Mouse (Mus musculus): Measurements from ENCODE around the gene Styxl1.

The Styxl1 gene

GRCm38 (mm10) chr5:135793996-135794858 lies 16.0 kb upstream of the Styxl1 start:
- DNase-seq (ENCODE audit: low read depth, low spot score): peak; percentile 78
- Histone ChIP-seq H3K36me3 (ENCODE audit: control insufficient read depth, insufficient read depth, low read length, poor library complexity, severe bottlenecking) (peaks cover 5% of the 10 kb centered on the region), H3K27me3 (ENCODE audit: control insufficient read depth, insufficient read depth, low read length, poor library complexity, severe bottlenecking) (no peaks in the 10 kb centered on the region)

- no peak for DNase-seq (ENCODE audit: low read depth, low spot score)
- no peaks in the 10 kb centered on the region for H3K27me3 ChIP-seq (ENCODE audit: control insufficient read depth, insufficient read depth, low read length, poor library complexity, severe bottlenecking)
- peaks cover 10% of the 10 kb centered on the region for H3K36me3 ChIP-seq (ENCODE audit: control insufficient read depth, insufficient read depth, low read length, poor library complexity, severe bottlenecking)
Measured at GRCm38 (mm10) chr5:135782901-135783300, 4.7 kb upstream of the Styxl1 start.

- Histone ChIP-seq H3K36me3 (ENCODE audit: control insufficient read depth, insufficient read depth, low read length, poor library complexity, severe bottlenecking) (peaks cover 3% of the 10 kb centered on the region), H3K27me3 (ENCODE audit: control insufficient read depth, insufficient read depth, low read length, poor library complexity, severe bottlenecking) (no peaks in the 10 kb centered on the region)
- no peak for DNase-seq (ENCODE audit: low read depth, low spot score)
Measured at GRCm38 (mm10) chr5:135780331-135780730, 2.1 kb upstream of the Styxl1 start.

- DNase-seq (ENCODE audit: low read depth, low spot score): peak; percentile 100
- H3K27me3 ChIP-seq (ENCODE audit: control insufficient read depth, insufficient read depth, low read length, poor library complexity, severe bottlenecking): no peaks in the 10 kb centered on the region
- H3K36me3 ChIP-seq (ENCODE audit: control insufficient read depth, insufficient read depth, low read length, poor library complexity, severe bottlenecking): no peaks in the 10 kb centered on the region
Measured at GRCm38 (mm10) chr5:135778471-135779445, 573 bp upstream of the Styxl1 start, which contains the start of gene Mdh2. TSS of gene Mdh2 (plus strand) at chr5:135778480.

- H3K27me3 ChIP-seq (ENCODE audit: control insufficient read depth, insufficient read depth, low read length, poor library complexity, severe bottlenecking): no peaks in the 10 kb centered on the region
- no peak for DNase-seq (ENCODE audit: low read depth, low spot score)
- no peaks in the 10 kb centered on the region for H3K36me3 ChIP-seq (ENCODE audit: control insufficient read depth, insufficient read depth, low read length, poor library complexity, severe bottlenecking)
Measured at GRCm38 (mm10) chr5:135776546-135776945, 1.6 kb downstream of the Styxl1 start.

GRCm38 (mm10) chr5:135772519-135772918 lies 5.7 kb downstream of the Styxl1 start:
- no peaks in the 10 kb centered on the region for H3K27me3 ChIP-seq (ENCODE audit: control insufficient read depth, insufficient read depth, low read length, poor library complexity, severe bottlenecking)
- no peaks in the 10 kb centered on the region for H3K36me3 ChIP-seq (ENCODE audit: control insufficient read depth, insufficient read depth, low read length, poor library complexity, severe bottlenecking)
- no peak for DNase-seq (ENCODE audit: low read depth, low spot score)

- DNase-seq (ENCODE audit: low read depth, low spot score): no peak
- Histone ChIP-seq H3K36me3 (ENCODE audit: control insufficient read depth, insufficient read depth, low read length, poor library complexity, severe bottlenecking) (no peaks in the 10 kb centered on the region), H3K27me3 (ENCODE audit: control insufficient read depth, insufficient read depth, low read length, poor library complexity, severe bottlenecking) (no peaks in the 10 kb centered on the region)
Measured at GRCm38 (mm10) chr5:135764971-135765370, 13.2 kb downstream of the Styxl1 start.

DNA sequence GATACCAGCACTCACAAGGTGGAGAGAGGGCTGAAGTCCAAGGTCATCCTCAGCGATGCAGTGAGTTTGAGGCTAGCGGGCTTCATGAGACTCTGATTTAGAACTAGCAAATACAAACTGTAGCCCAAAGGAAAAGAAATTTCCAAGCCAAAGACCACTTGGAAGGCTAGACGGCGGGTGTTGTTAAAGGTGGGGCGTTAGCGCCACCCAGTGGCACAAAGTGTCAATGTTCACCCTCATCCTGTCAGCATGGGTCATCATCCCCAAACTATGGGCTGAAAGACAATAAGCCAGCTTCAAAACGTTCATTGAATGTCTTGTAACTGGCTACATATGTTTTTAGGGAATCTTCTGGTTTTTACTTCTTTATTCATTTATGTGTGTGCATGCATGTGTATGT lies 14.7 kb downstream of the Styxl1 start:
- peak; percentile 84 for DNase-seq (ENCODE audit: low read depth, low spot score)
- no peaks in the 10 kb centered on the region for H3K27me3 ChIP-seq (ENCODE audit: control insufficient read depth, insufficient read depth, low read length, poor library complexity, severe bottlenecking)
- H3K36me3 ChIP-seq (ENCODE audit: control insufficient read depth, insufficient read depth, low read length, poor library complexity, severe bottlenecking): no peaks in the 10 kb centered on the region

GRCm38 (mm10) chr5:135761881-135762280 lies 16.3 kb downstream of the Styxl1 start:
- no peaks in the 10 kb centered on the region for H3K36me3 ChIP-seq (ENCODE audit: control insufficient read depth, insufficient read depth, low read length, poor library complexity, severe bottlenecking)
- H3K27me3 ChIP-seq (ENCODE audit: control insufficient read depth, insufficient read depth, low read length, poor library complexity, severe bottlenecking): no peaks in the 10 kb centered on the region
- no peak for DNase-seq (ENCODE audit: low read depth, low spot score)

DNA sequence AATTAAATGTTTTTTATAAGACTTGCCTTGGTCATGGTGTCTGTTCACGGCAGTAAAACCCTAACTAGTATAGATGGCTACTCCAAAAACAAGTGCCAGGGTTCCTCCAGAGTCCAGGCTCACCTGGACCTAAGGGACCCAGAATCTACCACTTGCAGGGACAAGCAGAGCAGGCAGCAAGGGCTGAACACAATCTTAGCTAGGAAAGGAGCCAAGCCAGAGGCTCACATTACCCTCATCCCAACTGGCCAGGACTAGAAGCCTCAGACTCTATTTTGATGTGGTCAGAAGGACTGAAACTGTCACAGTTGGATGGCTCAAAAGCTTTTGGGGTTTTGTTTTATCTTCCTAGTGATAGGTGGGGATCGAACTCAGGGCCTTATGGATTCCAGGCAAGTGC lies 26.6 kb downstream of the Styxl1 start:
- Histone ChIP-seq H3K27me3 (ENCODE audit: control insufficient read depth, insufficient read depth, low read length, poor library complexity, severe bottlenecking) (no peaks in the 10 kb centered on the region), H3K36me3 (ENCODE audit: control insufficient read depth, insufficient read depth, low read length, poor library complexity, severe bottlenecking) (no peaks in the 10 kb centered on the region)
- no peak for DNase-seq (ENCODE audit: low read depth, low spot score)

- Histone ChIP-seq H3K27me3 (ENCODE audit: control insufficient read depth, insufficient read depth, low read length, poor library complexity, severe bottlenecking) (no peaks in the 10 kb centered on the region), H3K36me3 (ENCODE audit: control insufficient read depth, insufficient read depth, low read length, poor library complexity, severe bottlenecking) (no peaks in the 10 kb centered on the region)
- no peak for DNase-seq (ENCODE audit: low read depth, low spot score)
Measured at GRCm38 (mm10) chr5:135751041-135751440, 27.1 kb downstream of the Styxl1 start.

DNA sequence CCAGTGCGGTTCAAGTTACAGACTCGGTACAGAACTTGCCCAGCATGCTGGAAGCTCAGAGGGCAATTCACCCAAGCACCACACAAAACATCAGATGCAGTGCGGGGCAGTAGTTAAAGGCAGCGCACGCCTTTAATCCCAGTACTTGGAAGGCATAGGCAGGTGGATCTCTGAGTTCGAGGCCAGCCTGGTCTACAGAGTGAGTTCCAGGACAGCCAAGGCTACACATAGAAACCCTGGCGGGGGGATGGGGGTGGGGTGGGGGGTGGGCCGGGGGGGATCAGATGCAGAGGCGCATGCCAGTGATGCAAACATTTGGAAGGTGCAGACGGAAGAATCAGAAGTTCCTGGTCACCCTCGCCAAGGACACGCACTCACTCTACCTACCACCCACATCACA lies 33.4 kb downstream of the Styxl1 start:
- H3K36me3 ChIP-seq (ENCODE audit: control insufficient read depth, insufficient read depth, low read length, poor library complexity, severe bottlenecking): no peaks in the 10 kb centered on the region
- no peak for DNase-seq (ENCODE audit: low read depth, low spot score)
- H3K27me3 ChIP-seq (ENCODE audit: control insufficient read depth, insufficient read depth, low read length, poor library complexity, severe bottlenecking): no peaks in the 10 kb centered on the region

DNA sequence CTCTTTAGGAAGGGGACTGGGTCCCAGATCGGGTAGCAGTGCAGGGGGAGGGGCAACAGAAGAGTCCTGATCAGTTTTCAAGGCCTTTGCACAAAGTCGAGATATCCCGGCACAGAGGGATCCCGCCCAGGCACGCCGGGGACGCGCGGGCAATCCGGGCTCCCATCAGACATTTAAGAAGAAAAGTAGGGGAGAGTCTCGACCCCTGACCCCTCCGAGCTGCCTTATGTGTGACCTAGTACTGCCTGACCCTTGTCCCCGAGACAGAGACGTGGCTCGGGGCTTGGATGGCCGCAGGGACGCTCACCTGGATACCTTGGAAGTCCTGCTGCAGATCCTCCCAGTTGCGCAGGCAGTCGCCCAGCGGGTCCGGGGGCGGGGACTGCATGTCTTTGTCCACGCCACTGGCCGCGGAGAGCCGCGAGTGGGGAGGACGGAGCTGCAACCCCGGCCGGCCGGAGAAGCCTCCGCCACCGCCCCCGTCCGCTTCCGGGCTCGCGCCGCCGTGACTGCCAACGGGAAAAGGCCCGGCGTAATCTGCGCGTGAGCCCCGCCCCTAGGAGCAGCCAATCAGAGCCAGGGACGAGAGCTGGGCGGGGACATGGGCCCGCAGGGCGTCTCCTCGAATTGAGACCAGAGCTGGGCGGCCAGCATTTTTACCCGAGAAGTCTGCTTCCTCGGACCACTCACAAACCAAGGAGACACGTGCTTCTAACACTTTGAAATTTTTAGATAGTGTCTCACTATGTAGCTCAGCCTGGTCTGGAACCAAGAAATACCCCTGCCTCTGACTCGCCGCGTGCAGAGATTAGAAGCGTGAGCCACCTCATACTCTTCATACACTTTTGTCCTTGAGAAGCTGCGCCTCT lies 34.2 kb downstream of the Styxl1 start, which contains the start of gene Tmem120a:
Tmem120a (minus strand) TSS at position 708 of the 869 bp plus-strand sequence.
- Histone ChIP-seq H3K27me3 (ENCODE audit: control insufficient read depth, insufficient read depth, low read length, poor library complexity, severe bottlenecking) (no peaks in the 10 kb centered on the region), H3K36me3 (ENCODE audit: control insufficient read depth, insufficient read depth, low read length, poor library complexity, severe bottlenecking) (no peaks in the 10 kb centered on the region)
- DNase-seq (ENCODE audit: low read depth, low spot score): peak; percentile 90

All from splenic B cell, adult 2 months (primary cell).